Mouse (Mus musculus): ENCODE data around the gene Ankrd33b.

Gene Ankrd33b

GRCm38 (mm10) chr15:31368556-31368955 is 1.0 kb upstream of the Ankrd33b start:
- in situ Hi-C loops (cut with MboI, MseI): no loop called here

- in situ Hi-C loops (cut with MboI, MseI): no loop called here
Measured at GRCm38 (mm10) chr15:31366596-31367480, 688 bp downstream of the Ankrd33b start.

- in situ Hi-C loops (cut with MboI, MseI): no loop called here
Measured at GRCm38 (mm10) chr15:31365720-31366591, 1.6 kb downstream of the Ankrd33b start.

- in situ Hi-C loops (cut with MboI, MseI): no loop called here
Measured at GRCm38 (mm10) chr15:31365041-31365719, 2.3 kb downstream of the Ankrd33b start.

GRCm38 (mm10) chr15:31364396-31364795 is 3.1 kb downstream of the Ankrd33b start:
- in situ Hi-C loops (cut with MboI, MseI): no loop called here

- in situ Hi-C loops (cut with MboI, MseI): no loop called here
Measured at GRCm38 (mm10) chr15:31363981-31364361, 3.6 kb downstream of the Ankrd33b start.

GRCm38 (mm10) chr15:31363241-31363980 is 4.1 kb downstream of the Ankrd33b start:
- in situ Hi-C loops (cut with MboI, MseI): no loop called here

GRCm38 (mm10) chr15:31361259-31361853 is 6.2 kb downstream of the Ankrd33b start:
- in situ Hi-C loops (cut with MboI, MseI): no loop called here

GRCm38 (mm10) chr15:31360593-31360992 is 6.9 kb downstream of the Ankrd33b start:
- in situ Hi-C loops (cut with MboI, MseI): no loop called here

GRCm38 (mm10) chr15:31359805-31360204 is 7.7 kb downstream of the Ankrd33b start:
- in situ Hi-C loops (cut with MboI, MseI): no loop called here

GRCm38 (mm10) chr15:31352494-31353279 is 14.8 kb downstream of the Ankrd33b start:
- in situ Hi-C loops (cut with MboI, MseI): no loop called here

GRCm38 (mm10) chr15:31349810-31350341 is 17.6 kb downstream of the Ankrd33b start:
- in situ Hi-C loops (cut with MboI, MseI): no loop called here

GRCm38 (mm10) chr15:31349046-31349445 is 18.5 kb downstream of the Ankrd33b start:
- in situ Hi-C loops (cut with MboI, MseI): no loop called here

GRCm38 (mm10) chr15:31348241-31348640 is 19.3 kb downstream of the Ankrd33b start:
- in situ Hi-C loops (cut with MboI, MseI): no loop called here

GRCm38 (mm10) chr15:31346508-31346907 is 21.0 kb downstream of the Ankrd33b start:
- in situ Hi-C loops (cut with MboI, MseI): no loop called here

- in situ Hi-C loops (cut with MboI, MseI): no loop called here
Measured at GRCm38 (mm10) chr15:31345366-31345765, 22.2 kb downstream of the Ankrd33b start.

- in situ Hi-C loops (cut with MboI, MseI): no loop called here
Measured at GRCm38 (mm10) chr15:31344811-31345211, 22.7 kb downstream of the Ankrd33b start.

GRCm38 (mm10) chr15:31343602-31344001 is 23.9 kb downstream of the Ankrd33b start:
- in situ Hi-C loops (cut with MboI, MseI): no loop called here

- in situ Hi-C loops (cut with MboI, MseI): no loop called here
Measured at GRCm38 (mm10) chr15:31342496-31342901, 25.0 kb downstream of the Ankrd33b start.

- in situ Hi-C loops (cut with MboI, MseI): no loop called here
Measured at GRCm38 (mm10) chr15:31342001-31342400, 25.5 kb downstream of the Ankrd33b start.

Data from T-helper 1 cell (primary cell).